Mouse (Mus musculus) ES-Bruce4 (cell line): ENCODE measurements around the gene D5Ertd579e. TPM values are rescaled to one million over a fixed set of nuclear protein-coding genes. Genes with fewer than 3 reads are reported as not detected.

Experiments used
- H3K27ac ChIP-seq: 2 replicates; pipeline ENCODE4 v1.5.1; 2012; ENCODE audit warnings: low read length, inconsistent platforms; ENCODE audit not compliant: insufficient read depth
- H3K27me3 ChIP-seq: 2 replicates; pipeline ENCODE4 v1.6.1; 2012; ENCODE audit warnings: mild to moderate bottlenecking, low read length, inconsistent platforms; ENCODE audit not compliant: control insufficient read depth, poor library complexity, insufficient read depth, severe bottlenecking
- H3K36me3 ChIP-seq: 2 replicates; pipeline ENCODE4 v1.6.1; 2012; ENCODE audit warnings: inconsistent platforms, mild to moderate bottlenecking, low read length, moderate library complexity; ENCODE audit not compliant: control insufficient read depth, poor library complexity, insufficient read depth, severe bottlenecking
- H3K4me1 ChIP-seq: one replicate; pipeline ENCODE4 v1.8.1; 2011; ENCODE audit warnings: low read length; ENCODE audit not compliant: control insufficient read depth, insufficient read depth
- H3K4me3 ChIP-seq: 2 replicates; pipeline ENCODE4 v1.5.1; 2011; ENCODE audit warnings: low read depth, mild to moderate bottlenecking, low read length
- H3K9ac ChIP-seq: 2 replicates; pipeline ENCODE4 v1.6.1; 2012; ENCODE audit warnings: low read depth, mild to moderate bottlenecking, inconsistent platforms; ENCODE audit not compliant: poor library complexity, severe bottlenecking
- H3K9me3 ChIP-seq: replicated peaks from 2 replicates; pipeline ENCODE4 v1.6.1; 2012; ENCODE audit warnings: mild to moderate bottlenecking, low read length, inconsistent platforms; ENCODE audit not compliant: control insufficient read depth, poor library complexity, insufficient read depth, severe bottlenecking
- CTCF ChIP-seq: IDR thresholded peaks from one replicate; pipeline ENCODE4 v1.8.1; 2011; ENCODE audit warnings: low read depth, low read length
- EP300 ChIP-seq: IDR thresholded peaks from 2 replicates; pipeline ENCODE4 v1.6.1; 2011; ENCODE audit warnings: low read depth, low read length; ENCODE audit not compliant: insufficient read depth
- POLR2A ChIP-seq: IDR thresholded peaks from one replicate; pipeline ENCODE4 v1.8.1; 2011; ENCODE audit warnings: low read length; ENCODE audit not compliant: insufficient read depth
- polyA plus RNA-seq: library from polyadenylated mRNA; stranded (reverse); fragments of >200 nt; gene quantifications from 2 replicates; pipeline ENCODE4 v1.2.4, GENCODE M21; 2011; ENCODE audit warnings: low read depth; ENCODE audit not compliant: missing spikeins, insufficient read depth, insufficient read length

The D5Ertd579e gene
- polyA plus RNA-seq, 1 experiment = 44.1 TPM

DNA sequence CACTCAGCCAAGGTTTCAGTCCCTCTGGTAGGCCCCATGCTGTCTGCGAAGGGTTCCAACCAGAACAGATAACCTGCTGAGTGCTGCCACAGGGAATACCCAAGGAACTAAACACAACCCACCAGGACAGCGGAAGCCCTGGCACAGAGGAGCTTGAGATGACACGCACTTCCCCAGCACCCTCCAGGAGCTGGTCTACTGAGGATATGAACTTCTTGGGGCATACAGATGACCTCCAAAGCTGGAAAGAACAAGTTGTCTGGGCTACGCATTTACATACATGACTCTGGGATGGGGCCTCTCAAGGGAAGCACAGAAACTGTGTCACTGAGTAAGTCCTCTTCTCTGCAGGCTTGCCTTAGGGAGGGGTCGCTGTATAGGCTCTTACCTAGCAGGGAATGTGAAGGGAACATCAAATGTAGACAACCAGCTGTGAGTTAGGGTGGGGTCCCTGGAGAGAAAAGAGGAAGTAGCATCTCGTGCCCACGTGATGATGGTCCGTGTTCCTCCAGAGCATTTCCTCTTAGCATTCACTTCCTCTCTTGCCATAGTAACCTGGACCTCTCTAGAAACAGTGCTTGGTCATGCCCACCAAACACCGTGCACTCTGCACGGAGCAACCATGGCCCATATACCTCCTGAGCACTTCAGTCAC, 132.9 kb downstream of the D5Ertd579e start:
- Histone ChIP-seq H3K9me3 (no peaks in the 10 kb centered on the region), H3K4me3 (no peak overlapping the region), H3K4me1 (peaks cover 7% of the 10 kb centered on the region), H3K27me3 (no peaks in the 10 kb centered on the region), H3K27ac (no peak overlapping the region), H3K36me3 (no peaks in the 10 kb centered on the region), H3K9ac (no peak overlapping the region)
- TF ChIP-seq POLR2A (no peak), CTCF (no peak), EP300 (no peak)

DNA sequence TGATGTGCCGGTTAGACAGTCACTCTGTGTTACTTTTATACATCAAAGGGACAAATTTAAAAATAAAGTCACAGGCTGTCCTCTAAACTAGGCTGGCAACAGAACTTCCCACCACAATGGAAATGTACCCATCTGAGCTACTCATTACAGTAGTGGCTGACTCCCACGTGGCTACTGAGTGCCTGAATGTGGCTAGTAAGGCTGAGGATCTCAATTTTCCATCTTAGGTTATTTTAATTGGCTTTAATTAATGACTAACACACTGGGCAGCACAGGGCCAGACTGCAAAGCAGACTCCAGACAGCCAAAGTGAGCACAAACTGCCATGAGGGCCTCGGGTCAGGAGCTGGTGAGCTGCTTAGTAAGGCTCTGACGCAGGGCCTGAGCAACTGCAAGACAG, 134.3 kb downstream of the D5Ertd579e start:
- Histone ChIP-seq H3K4me3 (no peak overlapping the region), H3K27me3 (no peaks in the 10 kb centered on the region), H3K4me1 (peaks cover 9% of the 10 kb centered on the region), H3K9me3 (no peaks in the 10 kb centered on the region), H3K36me3 (no peaks in the 10 kb centered on the region), H3K27ac (no peak overlapping the region), H3K9ac (no peak overlapping the region)
- TF ChIP-seq CTCF (no peak), POLR2A (no peak)

DNA sequence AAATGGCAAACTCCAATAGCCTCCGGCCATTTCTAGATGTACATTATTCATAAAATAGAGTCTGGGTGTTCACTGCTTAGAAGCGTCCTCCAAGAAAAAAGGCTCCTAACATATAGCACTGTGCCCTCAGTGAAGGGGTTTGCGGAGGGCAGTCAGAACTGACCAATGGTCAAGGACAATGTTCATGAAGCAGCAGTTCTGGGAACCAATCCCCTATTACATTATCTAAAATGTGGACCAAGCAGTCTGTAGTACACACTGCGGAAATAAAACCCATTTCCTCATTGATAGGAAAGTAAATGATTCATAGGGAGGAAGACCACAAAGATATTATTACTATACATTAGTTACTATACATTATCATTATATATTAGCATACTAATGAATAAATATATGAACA, 135.3 kb downstream of the D5Ertd579e start:
- Histone ChIP-seq H3K4me1 (peaks cover 10% of the 10 kb centered on the region), H3K27me3 (no peaks in the 10 kb centered on the region), H3K27ac (no peak overlapping the region), H3K9me3 (no peaks in the 10 kb centered on the region), H3K36me3 (no peaks in the 10 kb centered on the region), H3K9ac (no peak overlapping the region), H3K4me3 (no peak overlapping the region)
- TF ChIP-seq EP300 (no peak), CTCF (no peak), POLR2A (no peak)

DNA sequence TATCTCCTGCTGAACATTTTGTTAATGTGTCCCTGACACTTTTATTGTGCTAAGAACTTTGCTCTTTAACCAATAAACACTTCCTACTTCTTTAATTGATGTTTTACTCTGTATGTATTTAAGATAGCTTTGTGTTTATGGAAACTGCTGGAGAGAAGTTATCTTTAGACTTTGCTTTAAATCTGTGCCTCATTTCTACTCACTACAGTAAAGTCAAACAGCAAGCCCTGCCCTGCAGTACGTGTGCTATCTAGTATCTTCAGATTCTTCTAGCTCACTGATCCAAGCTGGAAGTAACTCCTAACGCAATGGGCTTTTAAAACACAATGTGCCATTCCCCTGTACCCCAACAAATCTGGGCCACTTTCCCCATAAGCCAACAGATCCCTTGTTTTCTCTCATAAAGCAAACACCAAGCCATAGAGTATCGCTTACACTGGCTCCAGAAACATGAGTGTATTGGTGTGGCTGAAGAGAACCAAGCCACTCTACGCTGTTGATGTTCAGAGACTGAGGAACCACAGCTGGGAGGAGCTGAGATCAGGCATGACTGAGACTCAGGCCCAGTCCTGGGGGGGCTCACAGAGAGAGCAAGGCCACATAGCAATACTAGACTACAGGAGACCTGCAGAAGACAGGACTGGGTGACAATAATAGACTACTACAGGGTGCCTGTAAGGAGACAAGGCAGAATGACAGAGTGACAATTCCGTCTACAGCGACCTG, 136.2 kb downstream of the D5Ertd579e start:
- no peaks in the 10 kb centered on the region for H3K27me3 ChIP-seq
- no peak overlapping the region for H3K4me3 ChIP-seq
- no peak overlapping the region for H3K9ac ChIP-seq
- no peaks in the 10 kb centered on the region for H3K9me3 ChIP-seq
- H3K4me1 ChIP-seq = peaks cover 12% of the 10 kb centered on the region
- TF ChIP-seq POLR2A (no peak), EP300 (no peak), CTCF (no peak)
- H3K27ac ChIP-seq = no peak overlapping the region
- no peaks in the 10 kb centered on the region for H3K36me3 ChIP-seq

DNA sequence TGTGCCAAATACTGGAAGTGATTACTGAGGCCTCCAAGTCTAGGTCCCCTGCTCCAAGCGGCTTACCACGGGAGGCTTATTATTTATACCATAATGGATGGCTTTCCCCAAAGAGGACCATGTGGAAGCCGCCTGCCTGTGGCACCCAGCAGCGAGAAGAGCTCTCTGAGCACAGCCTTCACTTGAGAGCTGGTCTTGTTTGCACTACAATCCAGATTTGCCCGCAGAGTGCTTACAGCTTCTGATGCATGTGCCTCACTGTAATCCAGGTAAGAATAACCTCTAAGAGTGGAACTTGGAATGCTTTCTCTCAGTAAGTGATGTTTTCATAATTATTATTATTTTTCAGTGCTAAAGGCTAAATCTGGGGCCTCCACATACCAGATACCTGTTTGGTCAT, 136.7 kb downstream of the D5Ertd579e start:
- no peak overlapping the region for H3K27ac ChIP-seq
- H3K4me1 ChIP-seq = peaks cover 13% of the 10 kb centered on the region
- TF ChIP-seq POLR2A (no peak), EP300 (no peak), CTCF (no peak)
- no peaks in the 10 kb centered on the region for H3K9me3 ChIP-seq
- H3K9ac ChIP-seq = no peak overlapping the region
- no peaks in the 10 kb centered on the region for H3K27me3 ChIP-seq
- H3K4me3 ChIP-seq = no peak overlapping the region
- H3K36me3 ChIP-seq = no peaks in the 10 kb centered on the region

DNA sequence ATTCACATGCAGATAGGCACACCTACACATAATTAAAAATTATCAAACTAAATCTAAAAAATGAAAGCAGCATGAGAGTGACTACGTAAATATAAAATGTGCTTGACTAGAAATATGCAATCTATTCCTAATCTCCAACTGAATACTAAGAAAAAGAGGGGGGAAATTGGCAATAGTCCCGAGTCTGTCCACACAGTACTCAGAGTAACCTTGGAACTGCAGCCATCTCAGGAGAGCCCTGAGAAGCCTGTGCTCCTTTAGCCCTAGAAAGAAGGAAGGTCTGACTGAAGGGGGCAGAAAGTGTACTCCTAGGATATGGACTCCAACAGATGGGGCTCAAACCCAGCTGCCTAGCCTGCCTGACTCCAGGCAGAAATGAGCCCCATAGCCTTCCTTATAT, 137.3 kb downstream of the D5Ertd579e start:
- Histone ChIP-seq H3K4me1 (peaks cover 15% of the 10 kb centered on the region), H3K27me3 (no peaks in the 10 kb centered on the region), H3K9ac (no peak overlapping the region), H3K4me3 (no peak overlapping the region), H3K36me3 (no peaks in the 10 kb centered on the region), H3K27ac (no peak overlapping the region), H3K9me3 (no peaks in the 10 kb centered on the region)
- TF ChIP-seq CTCF = no peak
- TF ChIP-seq EP300 = no peak
